Mouse (Mus musculus): ENCODE data around the gene Cox16. TPM values are rescaled to one million over a fixed set of nuclear protein-coding genes. Genes with fewer than 3 reads are reported as not detected.
"Not testable (repeated sequence)": the region's sequence is repeated elsewhere in the genome, so short reads cannot be mapped to it uniquely, and the experiment has no call there.

Gene Cox16
- polyA plus RNA-seq (2012; rRNA removed) (79.2 and 102 TPM in 2 replicates), polyA plus RNA-seq (2014; fragmentation: Nextera tagmentation; extraction: Ambion mirVana) (137 and 139 TPM in 2 replicates)

DNA sequence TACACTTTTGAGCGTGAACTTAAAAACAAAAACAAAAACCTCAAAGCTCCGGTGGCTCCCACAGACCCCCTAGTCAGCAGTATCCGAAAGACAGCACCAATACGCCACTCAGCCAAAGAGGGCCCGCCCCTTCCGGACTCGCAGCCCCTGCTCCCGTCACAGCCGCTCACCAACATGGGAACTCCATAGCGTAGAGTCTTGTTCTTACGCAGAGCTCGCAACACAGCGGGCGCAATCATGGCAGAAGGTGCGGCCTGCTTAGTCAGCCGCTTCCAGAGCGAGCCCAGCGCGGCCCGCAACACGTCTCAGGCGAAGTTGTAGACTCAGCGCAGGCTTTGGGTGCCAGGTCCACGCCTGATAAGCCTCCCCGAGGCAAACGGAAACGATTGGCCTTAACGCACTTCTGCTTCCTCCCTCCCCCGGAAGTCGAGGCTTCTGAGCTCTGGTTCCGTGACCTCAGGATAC lies at the start of gene Cox16:
Cox16 (minus strand) TSS at position 401 of the 465 bp plus-strand sequence.
- TF ChIP-seq POLR2A (IDR thresholded peaks at IDR 0.05; ENCODE audit: borderline replicate concordance, extremely low read depth, insufficient read depth, insufficient read length): no peak
- no peaks in the 10 kb centered on the region for H3K27me3 ChIP-seq (ENCODE audit: control insufficient read depth, insufficient read depth, low read length)
- peak; percentile 97 for ATAC-seq (ENCODE audit: low FRiP score, low read depth)
- peak within 1 kb of the TSS; percentile 67 for H3K9ac ChIP-seq (ENCODE audit: low read depth, low read length, severe bottlenecking)
- 0 out of 2 replicates have a peak, but pooled peaks cover 2% of the 10 kb centered on the region for H3K4me1 ChIP-seq (ENCODE audit: control insufficient read depth, insufficient read depth, low read length)
- peak within 1 kb of the TSS; percentile 73 for H3K4me3 ChIP-seq (replicated peaks; ENCODE audit: low read length)
- H3K36me3 ChIP-seq (ENCODE audit: control insufficient read depth, insufficient read depth, low read length): no peaks in the 10 kb centered on the region
- no peaks in the 10 kb centered on the region for H3K9me3 ChIP-seq (ENCODE audit: control insufficient read depth, low read length)
- peak; percentile 86 for DNase-seq (ENCODE audit: low spot score)
- peak within 1 kb of the TSS; percentile 65 for H3K4me2 ChIP-seq (replicated peaks; ENCODE audit: low read depth, low read length, severe bottlenecking)
- peak within 1 kb of the TSS; percentile 92 for H3K27ac ChIP-seq (replicated peaks; ENCODE audit: low read depth, low read length)
- under 1% methylated on average over 31 of the region's 31 CpGs for WGBS

DNA sequence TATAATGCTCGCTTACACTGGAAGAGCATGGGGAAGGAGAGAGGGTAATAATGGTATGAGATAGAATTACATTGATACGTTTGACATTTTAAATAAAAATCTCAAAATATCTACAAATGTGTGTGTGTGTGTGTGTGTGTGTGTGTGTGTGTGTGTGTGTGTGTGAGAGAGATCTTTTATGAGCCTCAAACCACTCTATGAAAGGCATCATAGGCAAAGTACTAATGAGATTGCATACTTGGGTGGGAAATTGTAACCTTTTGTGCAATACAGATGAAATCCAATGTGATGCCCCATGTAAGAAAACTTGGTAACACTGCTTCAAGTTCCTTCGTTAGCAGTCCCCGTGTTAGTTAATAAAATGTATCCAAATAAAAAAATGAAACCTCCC lies 48.1 kb upstream of the Cox16 start:
- H3K4me1 ChIP-seq (ENCODE audit: control insufficient read depth, insufficient read depth, low read length): peaks cover 3% of the 10 kb centered on the region; the same call in 1 of the 2 replicates
- peak overlapping the region; percentile 80 for H3K4me3 ChIP-seq (replicated peaks; ENCODE audit: low read length)
- ATAC-seq (ENCODE audit: low FRiP score, low read depth) (peak; percentile 14; the same call in 1 of the 2 replicates), DNase-seq (ENCODE audit: low spot score) (peak; percentile 7)
- 16% methylated on average over 4 of the region's 4 CpGs for WGBS
- H3K27me3 ChIP-seq (ENCODE audit: control insufficient read depth, insufficient read depth, low read length): no peaks in the 10 kb centered on the region
- H3K27ac ChIP-seq (replicated peaks; ENCODE audit: low read depth, low read length): peak overlapping the region; percentile 67; the same call in 1 of the 2 replicates
- no peaks in the 10 kb centered on the region for H3K36me3 ChIP-seq (ENCODE audit: control insufficient read depth, insufficient read depth, low read length)
- TF ChIP-seq POLR2A (IDR thresholded peaks at IDR 0.05; ENCODE audit: borderline replicate concordance, extremely low read depth, insufficient read depth, insufficient read length): no peak
- H3K4me2 ChIP-seq (replicated peaks; ENCODE audit: low read depth, low read length, severe bottlenecking): peak overlapping the region; percentile 66
- peak overlapping the region; percentile 75 for H3K9ac ChIP-seq (ENCODE audit: low read depth, low read length, severe bottlenecking)
- no peaks in the 10 kb centered on the region for H3K9me3 ChIP-seq (ENCODE audit: control insufficient read depth, low read length)

DNA sequence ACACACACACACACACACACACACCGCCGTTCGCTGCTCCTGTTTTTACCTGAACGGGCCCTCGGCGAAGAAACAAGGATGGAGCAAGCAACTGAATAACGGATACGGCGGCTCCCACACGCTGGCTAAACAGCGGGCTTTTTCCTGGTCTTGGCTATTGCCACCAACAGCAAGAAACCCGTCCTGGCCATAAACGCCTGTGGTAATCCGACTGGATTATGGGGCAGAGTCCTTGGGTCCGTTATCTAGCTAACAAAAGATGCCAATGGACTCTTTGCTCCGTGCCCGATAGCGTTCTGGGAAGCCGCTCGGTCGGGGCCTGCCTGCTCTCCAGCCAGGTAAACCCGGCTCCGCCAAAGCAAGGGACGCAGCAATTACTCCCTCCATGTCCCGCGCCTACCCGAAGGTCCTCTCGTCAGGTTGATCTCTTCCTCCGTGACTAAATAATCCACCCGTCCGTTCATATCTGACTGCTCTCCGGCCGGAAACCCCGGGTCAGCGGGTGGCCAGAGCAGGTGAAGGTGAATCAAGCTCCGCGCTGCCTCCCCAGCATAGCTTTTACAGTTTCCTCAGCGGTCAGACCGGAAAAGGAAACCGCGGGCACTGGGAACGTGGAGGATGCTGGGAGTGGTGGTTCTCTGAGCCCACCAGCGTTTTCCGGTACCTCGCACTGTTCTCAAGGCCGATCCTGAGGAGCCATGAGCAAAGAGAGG lies 47.5 kb upstream of the Cox16 start, which contains the start of the genes Gm20498 and Synj2bp:
Gm20498 (minus strand) TSS at position 590 of the 713 bp plus-strand sequence.
Synj2bp (minus strand) TSS at position 596 of the 713 bp plus-strand sequence.
- Histone ChIP-seq H3K36me3 (ENCODE audit: control insufficient read depth, insufficient read depth, low read length) (no peaks in the 10 kb centered on the region), H3K4me2 (replicated peaks; ENCODE audit: low read depth, low read length, severe bottlenecking) (peak within 1 kb of the TSS; percentile 66), H3K27ac (replicated peaks; ENCODE audit: low read depth, low read length) (peak within 1 kb of the TSS; percentile 67), H3K9me3 (ENCODE audit: control insufficient read depth, low read length) (no peaks in the 10 kb centered on the region), H3K27me3 (ENCODE audit: control insufficient read depth, insufficient read depth, low read length) (no peaks in the 10 kb centered on the region), H3K4me3 (replicated peaks; ENCODE audit: low read length) (peak within 1 kb of the TSS; percentile 80), H3K4me1 (ENCODE audit: control insufficient read depth, insufficient read depth, low read length) (peaks cover 3% of the 10 kb centered on the region; the same call in 1 of the 2 replicates), H3K9ac (ENCODE audit: low read depth, low read length, severe bottlenecking) (peak within 1 kb of the TSS; percentile 75)
- under 1% methylated on average over 46 of the region's 46 CpGs for WGBS
- no peak for TF ChIP-seq POLR2A (IDR thresholded peaks at IDR 0.05; ENCODE audit: borderline replicate concordance, extremely low read depth, insufficient read depth, insufficient read length)
- DNase-seq (ENCODE audit: low spot score) (peak; percentile 88), ATAC-seq (ENCODE audit: low FRiP score, low read depth) (peak; percentile 95)

DNA sequence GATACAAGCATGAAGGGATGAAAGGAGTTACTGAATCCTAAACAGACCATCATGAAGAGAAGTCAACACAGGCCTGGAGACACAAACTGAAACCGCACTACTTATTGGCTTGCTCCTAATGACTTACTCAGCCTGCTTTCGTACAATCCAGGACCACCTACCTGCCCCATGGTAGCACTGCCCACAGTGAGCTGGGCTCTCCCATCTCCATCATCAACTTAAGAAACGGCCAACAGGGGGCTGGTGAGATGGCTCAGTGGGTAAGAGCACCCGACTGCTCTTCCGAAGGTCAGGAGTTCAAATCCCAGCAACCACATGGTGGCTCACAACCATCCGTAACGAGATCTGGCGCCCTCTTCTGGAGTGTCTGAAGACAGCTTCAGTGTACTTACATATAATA lies 45.7 kb upstream of the Cox16 start:
- not testable (repeated sequence) for H3K36me3 ChIP-seq (ENCODE audit: control insufficient read depth, insufficient read depth, low read length); H3K27ac ChIP-seq (replicated peaks; ENCODE audit: low read depth, low read length); DNase-seq (ENCODE audit: low spot score); H3K27me3 ChIP-seq (ENCODE audit: control insufficient read depth, insufficient read depth, low read length); H3K9me3 ChIP-seq (ENCODE audit: control insufficient read depth, low read length); ATAC-seq (ENCODE audit: low FRiP score, low read depth); H3K9ac ChIP-seq (ENCODE audit: low read depth, low read length, severe bottlenecking); H3K4me2 ChIP-seq (replicated peaks; ENCODE audit: low read depth, low read length, severe bottlenecking); H3K4me1 ChIP-seq (ENCODE audit: control insufficient read depth, insufficient read depth, low read length); H3K4me3 ChIP-seq (replicated peaks; ENCODE audit: low read length)
- 86% methylated on average over 5 of the region's 8 CpGs for WGBS

DNA sequence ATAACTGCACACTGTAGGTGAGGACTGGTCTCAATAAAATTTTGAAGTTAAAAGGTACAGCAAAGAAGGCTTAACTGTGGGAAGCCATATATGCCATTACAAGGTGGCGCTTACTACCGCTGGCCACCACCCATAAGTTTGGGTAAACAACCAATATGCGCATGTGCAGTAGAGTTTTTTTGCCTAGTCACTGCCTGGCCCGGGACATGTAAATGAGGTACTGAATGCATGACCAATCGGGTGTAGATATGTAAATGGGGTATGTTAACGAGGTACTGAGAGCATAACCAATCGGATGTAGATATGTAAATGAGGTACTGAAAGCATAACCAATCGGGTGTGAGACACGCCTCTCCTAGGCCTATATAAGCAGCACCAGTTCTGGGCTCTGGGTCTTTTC lies 12.0 kb upstream of the Cox16 start:
- peaks cover 11% of the 10 kb centered on the region; the same call in 1 of the 2 replicates for H3K36me3 ChIP-seq (ENCODE audit: control insufficient read depth, insufficient read depth, low read length)
- not testable (repeated sequence) for H3K4me1 ChIP-seq (ENCODE audit: control insufficient read depth, insufficient read depth, low read length); DNase-seq (ENCODE audit: low spot score); H3K4me3 ChIP-seq (replicated peaks; ENCODE audit: low read length); H3K4me2 ChIP-seq (replicated peaks; ENCODE audit: low read depth, low read length, severe bottlenecking); H3K27ac ChIP-seq (replicated peaks; ENCODE audit: low read depth, low read length); ATAC-seq (ENCODE audit: low FRiP score, low read depth); H3K9ac ChIP-seq (ENCODE audit: low read depth, low read length, severe bottlenecking); H3K27me3 ChIP-seq (ENCODE audit: control insufficient read depth, insufficient read depth, low read length); H3K9me3 ChIP-seq (ENCODE audit: control insufficient read depth, low read length)
- 96% methylated on average over 9 of the region's 9 CpGs for WGBS

Measured in limb, embryonic 14.5 days (tissue).